Mouse (Mus musculus) heart, embryonic 15.5 days (tissue): ENCODE measurements around the gene Eef1g. TPM values are rescaled to one million over a fixed set of nuclear protein-coding genes. Genes with fewer than 3 reads are reported as not detected.

ENCODE experiments used
- polyA plus RNA-seq: library from polyadenylated mRNA; unstranded; fragments of >200 nt; fragmentation: Nextera tagmentation; extraction: Ambion mirVana; gene quantifications from 2 replicates; pipeline ENCODE4 v1.2.1, GENCODE M21; 2015

The Eef1g gene
- polyA plus RNA-seq, 1 experiment from 2014 or later = 216 TPM

Other genes starting within 250 kb of the Eef1g start
- gene Slc3a2, start 243.7 kb upstream of the Eef1g start, polyA plus RNA-seq = 59.4 and 71.5 TPM in 2 replicates
- 42.8 and 59.3 TPM in 2 replicates for gene Wdr74, start 231.2 kb upstream of the Eef1g start, polyA plus RNA-seq
- gene 1700092M07Rik, start 226.3 kb upstream of the Eef1g start, polyA plus RNA-seq = 0.69 and 1.9 TPM in 2 replicates
- gene Stx5a, start 225.6 kb upstream of the Eef1g start, polyA plus RNA-seq = 81.0 and 92.0 TPM in 2 replicates
- gene Nxf1, start 210.0 kb upstream of the Eef1g start, polyA plus RNA-seq = 100 and 132 TPM in 2 replicates
- 154 and 157 TPM in 2 replicates for gene Tmem223, start 196.0 kb upstream of the Eef1g start, polyA plus RNA-seq
- 47.6 and 60.3 TPM in 2 replicates for gene Tmem179b, start 192.6 kb upstream of the Eef1g start, polyA plus RNA-seq
- 15.4 and 18.8 TPM in 2 replicates for gene Taf6l, start 180.6 kb upstream of the Eef1g start, polyA plus RNA-seq
- 118 and 126 TPM in 2 replicates for gene Polr2g, start 168.5 kb upstream of the Eef1g start, polyA plus RNA-seq
- 3.5 and 3.8 TPM in 2 replicates for gene Zbtb3, start 164.5 kb upstream of the Eef1g start, polyA plus RNA-seq
- 30.9 and 36.2 TPM in 2 replicates for gene Ttc9c, start 147.7 kb upstream of the Eef1g start, polyA plus RNA-seq
- 2.6 and 3.1 TPM in 2 replicates for gene Hnrnpul2, start 147.0 kb upstream of the Eef1g start, polyA plus RNA-seq
- gene AC129217.1, start 137.3 kb upstream of the Eef1g start, polyA plus RNA-seq = 0.36 TPM in 1 of 2 replicates, not detected in the other
- gene Bscl2, start 129.6 kb upstream of the Eef1g start, polyA plus RNA-seq = 36.4 and 47.0 TPM in 2 replicates
- gene Gng3, start 127.8 kb upstream of the Eef1g start, polyA plus RNA-seq = 1.3 and 5.0 TPM in 2 replicates
- 1.8 and 2.4 TPM in 2 replicates for gene Lrrn4cl, start 116.3 kb upstream of the Eef1g start, polyA plus RNA-seq
- gene Ubxn1, start 95.5 kb upstream of the Eef1g start, polyA plus RNA-seq = 120 and 127 TPM in 2 replicates
- gene Uqcc3, start 86.1 kb upstream of the Eef1g start, polyA plus RNA-seq = 54.8 and 63.4 TPM in 2 replicates
- 35.8 and 44.8 TPM in 2 replicates for gene Lbhd1, start 83.3 kb upstream of the Eef1g start, polyA plus RNA-seq
- gene Gm49403, start 83.1 kb upstream of the Eef1g start, polyA plus RNA-seq = not detected in 2 replicates
- gene 1810009A15Rik, start 78.2 kb upstream of the Eef1g start, polyA plus RNA-seq = 44.7 and 51.9 TPM in 2 replicates
- gene Gm49416, start 78.1 kb upstream of the Eef1g start, polyA plus RNA-seq = not detected in 2 replicates
- gene Ints5, start 74.0 kb upstream of the Eef1g start, polyA plus RNA-seq = 21.2 and 29.4 TPM in 2 replicates
- gene Ganab, start 69.0 kb upstream of the Eef1g start, polyA plus RNA-seq = 50.0 and 67.9 TPM in 2 replicates
- 33.3 and 38.1 TPM in 2 replicates for gene B3gat3, start 46.7 kb upstream of the Eef1g start, polyA plus RNA-seq
- gene Rom1, start 37.7 kb upstream of the Eef1g start, polyA plus RNA-seq = 1.9 and 2.3 TPM in 2 replicates
- gene Eml3, start 37.5 kb upstream of the Eef1g start, polyA plus RNA-seq = 12.7 and 21.9 TPM in 2 replicates
- gene Mta2, start 25.2 kb upstream of the Eef1g start, polyA plus RNA-seq = 74.2 and 99.5 TPM in 2 replicates
- gene Tut1, start 13.2 kb upstream of the Eef1g start, polyA plus RNA-seq = 13.7 and 19.4 TPM in 2 replicates
- gene Ahnak, start 22.2 kb downstream of the Eef1g start, polyA plus RNA-seq = 31.4 and 38.4 TPM in 2 replicates
- gene Scgb1a1, start 120.9 kb downstream of the Eef1g start, polyA plus RNA-seq = 0.30 and 0.44 TPM in 2 replicates
- gene Asrgl1, start 168.6 kb downstream of the Eef1g start, polyA plus RNA-seq = 15.4 and 16.1 TPM in 2 replicates